In genomic region chr2:6413723-6414122, GRCm38 (mm10) we compare ENCODE assay signal across 26 mouse cellular contexts.
"Had no signal": no experiment of that assay in that cellular context is flagged by ENCODE, and none has a peak within 500 bp of the region (broad histone marks: within the 10 kb centered on the region; RNA-seq: fewer than 3 reads in every experiment).

No protein-coding gene starts in this region.

- H3K27me3 ChIP-seq: heart, embryonic 13.5 days; heart, embryonic 15.5 days; hindbrain, embryonic 13.5 days; hindbrain, embryonic 15.5 days; intestine, embryonic 15.5 days; kidney, embryonic 15.5 days; limb, embryonic 12.5 days; liver, embryonic 13.5 days; liver, embryonic 15.5 days had no signal

- ATAC-seq: hindbrain, postnatal 0 days; intestine, embryonic 15.5 days had no signal

- H3K36me3 ChIP-seq: intestine, embryonic 15.5 days had no signal

- DNase-seq: gastrocnemius, postnatal 14 days; gastrocnemius, postnatal 36 days; heart, adult 18-20 months; heart, postnatal 14 days; heart, postnatal 36 days; kidney, adult 11 months; kidney, adult 2 months; kidney, adult 9 months; kidney, postnatal 14 days; kidney, postnatal 36 days; liver; liver, embryonic 13.5 days had no signal

- H3K4me2 ChIP-seq: heart, embryonic 13.5 days; heart, embryonic 15.5 days; hindbrain, embryonic 13.5 days; hindbrain, embryonic 15.5 days; intestine, embryonic 15.5 days; kidney, embryonic 15.5 days; limb, embryonic 12.5 days; liver, embryonic 11.5 days; liver, embryonic 13.5 days; liver, embryonic 15.5 days had no signal

- H3K27ac ChIP-seq: heart, embryonic 13.5 days; heart, embryonic 15.5 days; hindbrain, embryonic 13.5 days; hindbrain, embryonic 15.5 days; hindbrain, postnatal 0 days; intestine, embryonic 15.5 days; kidney, embryonic 15.5 days; kidney, postnatal 0 days; layer of hippocampus, adult 2 months; left cerebral cortex, adult 2 months; limb, embryonic 10.5 days; limb, embryonic 12.5 days; liver, embryonic 13.5 days; liver, embryonic 15.5 days had no signal

- H3K9ac ChIP-seq: heart, embryonic 13.5 days; heart, embryonic 15.5 days; hindbrain, embryonic 13.5 days; hindbrain, embryonic 15.5 days; intestine, embryonic 15.5 days; kidney, embryonic 15.5 days; limb, embryonic 12.5 days; liver, embryonic 13.5 days; liver, embryonic 15.5 days had no signal

- H3K9me3 ChIP-seq: heart, embryonic 13.5 days; heart, embryonic 15.5 days; hindbrain, embryonic 13.5 days; hindbrain, embryonic 15.5 days; intestine, embryonic 15.5 days; kidney, embryonic 15.5 days; limb, embryonic 10.5 days; limb, embryonic 12.5 days; liver, embryonic 13.5 days; liver, embryonic 15.5 days had no signal

- H3K4me1 ChIP-seq: heart, embryonic 13.5 days; heart, embryonic 15.5 days; hindbrain, embryonic 15.5 days; liver, embryonic 15.5 days had no signal

- H3K4me3 ChIP-seq: heart, embryonic 13.5 days; heart, embryonic 15.5 days; hindbrain, embryonic 13.5 days; hindbrain, embryonic 15.5 days; intestine, embryonic 15.5 days; kidney, embryonic 15.5 days; layer of hippocampus, adult 2 months; left cerebral cortex, adult 2 months; limb, embryonic 10.5 days; limb, embryonic 12.5 days; liver, embryonic 13.5 days; liver, embryonic 15.5 days had no signal
